Mouse (Mus musculus) C2C12 (cell line): ENCODE measurements at regions not wholly inside any gene's neighbourhood (a gene's known extent, or its start where the extent isn't known, plus 50 kb on each side); places are given as distances from the start of the nearest gene placed in this dataset.

Source experiments
- CEBPB ChIP-seq: IDR thresholded peaks from one replicate; pipeline ENCODE4 v1.6.1; 2011; ENCODE audit warnings: low read depth, mild to moderate bottlenecking, control low read depth, moderate library complexity
- CTCF ChIP-seq: IDR thresholded peaks from one replicate; pipeline ENCODE4 v1.5.1; 2011; ENCODE audit not compliant: control insufficient read depth, insufficient read depth, insufficient read length
- FOSL1 ChIP-seq: IDR thresholded peaks from one replicate; pipeline ENCODE4 v1.8.0; 2011; ENCODE audit warnings: mild to moderate bottlenecking, low read length; ENCODE audit not compliant: poor library complexity, insufficient read depth, severe bottlenecking
- MAX ChIP-seq: IDR thresholded peaks from one replicate; pipeline ENCODE4 v1.6.1; 2011; ENCODE audit warnings: mild to moderate bottlenecking, control low read depth
- MYOD1 ChIP-seq: IDR thresholded peaks from one replicate; pipeline ENCODE4 v1.6.1; 2011; ENCODE audit warnings: low read depth; ENCODE audit not compliant: control insufficient read depth, insufficient read length
- MYOG ChIP-seq: IDR thresholded peaks from one replicate; pipeline ENCODE4 v1.6.1; 2011; ENCODE audit not compliant: control insufficient read depth, insufficient read length; ENCODE audit errors: extremely low read depth
- USF1 ChIP-seq: IDR thresholded peaks from one replicate; pipeline ENCODE4 v1.6.1; 2011; ENCODE audit warnings: low read depth, mild to moderate bottlenecking, control low read depth, moderate library complexity

GRCm38 (mm10) chr16:76634196-76634698 lies 260.6 kb upstream of the Nrip1 start:
- no peak for TF ChIP-seq CTCF
- no peak for TF ChIP-seq MYOG
- TF ChIP-seq MAX = no peak
- TF ChIP-seq USF1 = no peak
- no peak for TF ChIP-seq MYOD1
- TF ChIP-seq CEBPB = no peak
- TF ChIP-seq FOSL1 = no peak
